Mouse (Mus musculus) kidney, adult 2 months (tissue): ENCODE data around the gene Pdpn.

Experiments used
- CTCF ChIP-seq: fragments of 200-500 bp; conservative IDR thresholded peaks from 2 replicates; pipeline ENCODE4 v1.5.1; 2011; ENCODE audit warnings: low read depth, mild to moderate bottlenecking, control low read depth, low read length, moderate library complexity, mixed read lengths; ENCODE audit not compliant: insufficient read depth, insufficient read length
- POLR2A ChIP-seq: fragments of 200-500 bp; IDR thresholded peaks from one replicate; pipeline ENCODE4 v1.6.1; 2011; ENCODE audit warnings: low read depth, low read length, control low read depth

- TF ChIP-seq CTCF (no peak), POLR2A (no peak)
These were observed 5.7 kb upstream of the Pdpn start for GRCm38 (mm10) chr4:143305031-143305430.
